Mouse (Mus musculus) liver, embryonic 14.5 days (tissue): ENCODE results near the gene Rac3.

Source experiments
- CTCF ChIP-seq: IDR thresholded peaks from 2 replicates; pipeline ENCODE4 v1.5.1; 2016; ENCODE audit warnings: antibody characterized with exemption, low read depth, control low read depth
- EP300 ChIP-seq: IDR thresholded peaks from 2 replicates; pipeline ENCODE4 v1.6.1; 2016; ENCODE audit warnings: antibody characterized with exemption, low read depth

- TF ChIP-seq CTCF (no peak), EP300 (no peak)
Measured at GRCm38 (mm10) chr11:120686650-120687272, 34.5 kb upstream of the Rac3 start.
